Mouse (Mus musculus): ENCODE measurements around the gene Slc9b2. TPM values are rescaled to one million over a fixed set of nuclear protein-coding genes. Genes with fewer than 3 reads are reported as not detected.

Slc9b2 gene
- total RNA-seq (2021), result 1 to 10 TPM; 2.4 to 3.4 TPM
- long read RNA-seq, experiment 1, partial matches to known transcripts, result 1 of 4 reads
- long read RNA-seq, experiment 1, other reads (novel, unspliced or antisense), result 3 of 4 reads
- long read RNA-seq, experiment 2, full-length matches to known transcripts, result 1 of 1 reads
- long read RNA-seq, experiment 2, partial matches to known transcripts, result 0 of 1 reads
- long read RNA-seq, experiment 2, other reads (novel, unspliced or antisense), result 0 of 1 reads

DNA sequence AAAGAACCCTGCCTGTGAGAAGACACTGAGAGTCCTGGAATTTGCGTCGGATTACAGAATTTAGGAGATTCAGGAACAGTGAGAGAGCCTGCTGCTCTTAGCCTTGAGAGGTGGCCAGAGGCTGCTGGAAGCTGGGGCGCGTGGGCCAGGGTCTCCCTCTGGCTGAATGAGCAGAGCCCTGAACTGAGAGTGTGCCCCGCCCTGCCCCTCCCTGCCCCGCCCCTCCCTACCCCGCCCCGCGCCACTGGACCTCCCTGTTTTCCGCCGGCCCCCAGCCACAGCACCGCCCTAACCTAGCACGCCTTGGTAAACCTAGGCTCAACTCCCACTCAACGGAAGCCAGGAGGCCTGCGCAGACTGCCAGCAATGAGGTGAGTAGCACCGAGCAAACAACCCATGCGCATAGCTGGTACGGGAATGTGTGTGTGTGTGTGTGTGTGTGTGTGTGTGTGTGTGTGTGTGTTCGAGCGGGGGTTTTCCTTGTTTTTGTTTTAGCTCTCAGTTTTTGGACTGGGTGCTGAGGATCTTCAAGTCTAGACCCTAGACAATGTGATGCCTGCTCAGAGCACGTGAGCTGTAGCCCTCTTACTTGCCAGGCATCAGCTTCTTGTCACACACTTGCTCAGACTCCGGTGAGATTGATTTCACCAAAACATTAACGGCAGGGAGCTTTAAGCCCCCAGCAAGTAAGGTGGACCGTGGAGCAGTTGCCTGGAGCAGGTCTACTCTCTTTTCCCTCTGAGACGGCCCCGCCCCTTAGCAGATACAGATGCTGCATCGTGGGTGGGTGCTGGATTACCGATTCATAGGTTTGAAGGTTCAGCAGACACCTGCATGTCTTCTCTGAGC is at the start of gene Slc9b2:
Gene Slc9b2 (plus strand): TSS at position 290 of the 849 bp plus-strand sequence.
- DNase-seq (ENCODE audit: low spot score in 2 of 2), result peak; percentile 25 to 31

DNA sequence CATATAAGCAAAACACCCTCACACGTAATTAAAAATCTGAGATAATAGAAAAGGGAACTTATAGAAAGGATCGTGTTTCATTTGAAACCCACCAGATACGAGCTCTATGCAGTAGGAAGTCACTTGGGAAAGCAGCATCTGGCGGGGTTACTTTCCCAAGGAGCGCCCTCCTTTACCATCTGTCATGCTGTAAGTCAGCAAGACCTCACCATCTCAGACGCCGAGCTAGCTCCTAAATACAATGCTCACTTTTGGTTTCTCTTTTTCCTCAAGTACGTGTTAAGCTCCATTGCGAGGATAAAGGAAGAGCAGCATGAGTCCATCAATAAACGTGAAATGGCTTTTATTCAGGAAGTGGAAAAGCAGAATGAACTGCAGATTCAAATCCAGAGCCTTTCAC is 48.6 kb upstream of the Slc9b2 start:
- DNase-seq (ENCODE audit: low spot score in 2 of 2), result no peak

GRCm38 (mm10) chr3:135260233-135260632 is 47.3 kb upstream of the Slc9b2 start:
- DNase-seq (ENCODE audit: low spot score in 2 of 2), result no peak

GRCm38 (mm10) chr3:135268616-135269015 is 38.9 kb upstream of the Slc9b2 start:
- no peak for DNase-seq (ENCODE audit: low spot score in 2 of 2)

DNA sequence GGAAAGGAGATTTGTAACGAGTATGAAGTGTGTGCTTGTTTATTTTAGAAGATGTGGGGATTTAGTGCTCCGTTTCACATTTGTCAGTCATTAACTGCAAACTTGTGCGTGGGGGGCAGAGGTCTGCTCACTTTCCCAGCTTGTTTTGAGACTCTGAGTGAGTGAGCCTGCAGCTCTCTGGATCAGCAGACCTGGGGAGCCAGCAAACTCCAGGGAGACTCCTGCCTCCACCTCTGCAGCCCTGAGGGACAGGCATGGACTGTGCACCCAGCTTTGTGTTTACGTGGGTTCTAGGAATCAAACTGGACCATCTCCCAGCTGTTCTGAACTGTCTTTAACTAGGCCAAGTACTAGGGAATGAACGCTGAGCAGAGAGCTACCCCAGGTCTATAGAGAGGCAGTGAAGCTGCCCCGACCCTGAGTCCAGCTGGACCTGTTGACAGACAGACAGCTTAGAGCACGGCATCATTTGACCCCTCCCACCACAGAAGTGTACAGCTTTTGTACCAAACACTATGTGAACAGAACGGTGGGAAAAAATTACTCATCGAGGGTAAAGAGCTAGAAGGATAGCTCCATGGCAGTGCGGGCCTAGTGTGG is 38.0 kb upstream of the Slc9b2 start:
- no peak for DNase-seq (ENCODE audit: low spot score in 2 of 2)

GRCm38 (mm10) chr3:135272627-135273026 is 34.9 kb upstream of the Slc9b2 start:
- no peak for DNase-seq (ENCODE audit: low spot score in 2 of 2)

DNA sequence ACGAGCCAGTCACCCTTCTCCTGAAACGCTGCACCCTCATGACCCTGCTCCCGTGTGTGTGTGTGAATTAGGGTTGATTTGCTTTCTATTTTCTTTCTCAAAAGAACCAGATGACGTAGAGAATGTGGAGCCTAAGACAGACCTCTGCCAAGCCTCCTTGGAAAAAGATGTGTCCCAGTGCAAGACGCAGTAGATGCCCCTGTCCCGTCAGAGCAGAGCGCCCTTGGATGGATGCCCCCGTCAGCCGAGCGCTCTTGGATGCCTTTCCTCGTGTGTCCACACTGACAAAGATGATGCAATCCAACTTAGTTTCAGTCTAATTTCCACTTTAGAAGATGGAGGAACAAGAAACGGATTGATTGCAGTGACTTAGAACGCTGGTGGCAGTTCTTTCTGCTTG is 34.5 kb upstream of the Slc9b2 start:
- no peak for DNase-seq (ENCODE audit: low spot score in 2 of 2)

- no peak for DNase-seq (ENCODE audit: low spot score in 2 of 2)
These were observed 27.3 kb upstream of the Slc9b2 start for GRCm38 (mm10) chr3:135280160-135280559.

DNA sequence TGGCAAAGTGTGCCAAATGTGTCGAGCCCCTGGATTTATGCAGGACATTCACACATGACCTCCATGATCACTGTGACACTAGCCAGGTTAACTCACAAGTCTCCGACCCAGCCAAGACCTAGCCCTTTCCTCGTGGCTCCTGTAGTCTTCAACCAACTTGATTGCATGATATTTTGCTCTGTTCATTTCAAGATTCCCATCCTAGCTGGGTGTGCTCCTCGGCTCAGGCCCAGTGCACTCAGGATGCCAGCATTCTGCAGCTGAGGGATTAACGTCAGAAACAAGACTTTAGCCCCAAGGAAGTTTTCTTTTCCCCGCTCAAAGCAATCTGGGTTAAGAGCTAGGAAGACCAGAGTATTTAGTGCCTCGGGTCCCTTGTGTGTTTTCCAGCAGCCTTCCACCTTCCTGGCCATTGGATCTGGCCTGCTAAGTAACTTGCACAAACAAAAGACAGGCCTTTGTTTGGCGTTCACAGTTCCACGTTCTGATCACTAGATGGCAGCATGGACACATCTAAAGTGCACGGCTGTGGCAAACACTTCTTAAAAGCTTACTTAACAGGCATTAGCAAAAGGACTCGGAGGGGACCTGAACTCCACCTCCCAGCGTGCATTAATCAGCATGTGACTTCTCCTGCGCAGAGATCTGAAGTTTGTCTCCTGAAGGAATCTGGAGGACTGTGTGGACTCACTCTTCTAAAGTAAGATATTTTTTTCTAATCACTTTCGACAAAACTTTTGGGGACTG is 26.7 kb upstream of the Slc9b2 start, which contains the start of gene Bdh2:
Gene Bdh2 (plus strand): TSS at position 553 of the 747 bp plus-strand sequence.
- DNase-seq (ENCODE audit: low spot score in 2 of 2), result peak; percentile 68 to 75

DNA sequence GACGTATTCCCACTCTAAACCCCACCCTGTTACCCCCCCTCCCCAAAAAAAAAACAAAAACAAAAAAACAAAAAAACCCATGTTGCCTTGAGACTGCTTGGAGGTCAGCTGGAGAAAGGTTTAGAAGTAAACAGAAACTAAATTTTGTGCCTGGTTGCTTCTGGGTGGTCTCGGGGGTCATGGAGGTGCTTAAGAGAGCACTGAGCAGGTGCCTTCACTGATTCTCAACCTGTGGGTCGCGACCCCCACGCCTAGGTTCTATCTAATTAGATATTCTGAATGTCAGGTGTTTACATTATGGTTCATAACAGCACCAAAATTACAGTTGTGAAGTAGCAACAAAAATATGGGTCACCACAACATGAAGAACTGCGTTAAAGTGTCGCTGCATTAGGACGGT is 25.8 kb upstream of the Slc9b2 start:
- no peak for DNase-seq (ENCODE audit: low spot score in 2 of 2)

- no peak for DNase-seq (ENCODE audit: low spot score in 2 of 2)
These were observed 22.2 kb upstream of the Slc9b2 start for GRCm38 (mm10) chr3:135285256-135285655.

- DNase-seq (ENCODE audit: low spot score in 2 of 2), result no peak
These were observed 21.7 kb upstream of the Slc9b2 start for GRCm38 (mm10) chr3:135285807-135286206.

- no peak for DNase-seq (ENCODE audit: low spot score in 2 of 2)
These were observed 19.3 kb upstream of the Slc9b2 start for GRCm38 (mm10) chr3:135288138-135288750.

- DNase-seq (ENCODE audit: low spot score in 2 of 2), result no peak
These were observed 18.4 kb upstream of the Slc9b2 start for GRCm38 (mm10) chr3:135289148-135289547.

- peak; percentile 51 to 55 for DNase-seq (ENCODE audit: low spot score in 2 of 2)
These were observed 17.1 kb upstream of the Slc9b2 start for GRCm38 (mm10) chr3:135290249-135290894.

GRCm38 (mm10) chr3:135293703-135294102 is 13.8 kb upstream of the Slc9b2 start:
- no peak for DNase-seq (ENCODE audit: low spot score in 2 of 2)

GRCm38 (mm10) chr3:135295559-135295958 is 11.9 kb upstream of the Slc9b2 start:
- no peak for DNase-seq (ENCODE audit: low spot score in 2 of 2)

DNA sequence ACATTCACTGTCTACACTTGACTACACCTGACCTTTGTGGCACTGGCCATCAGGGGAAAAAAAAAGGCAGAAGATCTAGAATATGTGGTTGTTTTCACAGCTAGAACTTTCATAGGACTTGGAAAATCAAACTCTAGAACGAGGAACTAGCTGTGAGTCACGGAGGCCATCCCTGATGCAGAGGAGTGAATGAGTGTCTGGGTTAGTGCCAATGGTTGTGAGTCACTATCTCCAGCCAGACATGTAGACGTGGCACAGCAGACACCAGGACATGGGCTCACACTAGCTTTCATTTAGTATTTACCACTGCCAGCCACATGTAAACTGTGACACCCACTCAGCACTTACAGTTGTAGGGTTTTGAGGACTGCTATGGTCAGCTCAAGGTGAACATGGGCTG is 8.9 kb upstream of the Slc9b2 start:
- peak; percentile 47 to 48 for DNase-seq (ENCODE audit: low spot score in 2 of 2)

DNA sequence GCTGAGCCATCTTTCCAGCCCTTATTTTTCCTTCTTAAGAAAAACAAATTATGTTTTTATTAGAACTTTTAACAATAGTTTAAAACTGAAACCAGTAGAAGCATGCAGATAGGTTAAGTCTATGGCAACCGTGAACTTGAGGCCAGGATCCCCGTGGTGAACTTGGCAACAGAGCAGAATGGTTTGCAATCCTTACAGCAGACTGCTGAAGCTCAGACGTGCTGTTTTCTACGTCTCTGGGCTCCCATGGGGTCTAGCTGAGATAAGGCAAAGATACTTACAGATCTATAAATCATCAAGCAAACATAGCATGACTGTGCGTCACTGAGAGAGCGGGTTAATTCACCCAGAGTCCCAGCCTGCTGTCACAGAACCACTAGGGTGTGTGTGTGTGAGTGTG is 7.4 kb upstream of the Slc9b2 start:
- no peak for DNase-seq (ENCODE audit: low spot score in 2 of 2)

GRCm38 (mm10) chr3:135304060-135304459 is 3.4 kb upstream of the Slc9b2 start:
- no peak for DNase-seq (ENCODE audit: low spot score in 2 of 2)
